Mouse (Mus musculus): ENCODE results near the gene Rplp2. TPM values are rescaled to one million over a fixed set of nuclear protein-coding genes. Genes with fewer than 3 reads are reported as not detected.
A peak's percentile ranks its signal among the peaks of the same experiment; 100 is the strongest.
"Not testable (repeated sequence)": the region's sequence is repeated elsewhere in the genome, so short reads cannot be mapped to it uniquely, and the experiment has no call there.

Rplp2 gene
- polyA plus RNA-seq, 1 experiment from 2014 or later, result 1,526 TPM

DNA sequence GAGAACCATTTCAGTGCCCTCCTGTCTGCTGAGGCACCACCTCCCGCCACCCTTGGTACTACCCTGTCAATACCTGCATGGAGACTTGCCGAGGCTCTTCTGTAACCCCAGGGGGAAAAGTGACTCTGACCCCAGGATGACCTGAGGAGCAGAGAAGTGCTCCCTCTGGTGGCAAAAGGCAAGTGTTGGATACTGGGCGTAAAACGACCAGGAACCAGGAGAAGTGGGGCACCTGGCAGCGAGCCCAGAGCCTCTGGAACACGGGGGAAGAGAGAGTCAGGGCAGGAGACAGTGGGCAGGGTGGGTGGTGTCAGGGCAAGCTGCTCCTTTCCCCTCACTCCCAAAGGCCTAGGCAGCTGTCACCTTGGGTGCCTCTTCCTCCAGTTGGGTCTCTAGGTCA lies 6.6 kb upstream of the Rplp2 start:
- Histone ChIP-seq H3K27ac (no peak overlapping the region), H3K36me3 (0 out of 2 replicates have a peak, but pooled peaks cover 2% of the 10 kb centered on the region), H3K4me2 (replicated peaks) (no peak overlapping the region), H3K9me3 (no peaks in the 10 kb centered on the region), H3K9ac (no peak overlapping the region), H3K4me3 (replicated peaks) (no peak overlapping the region), H3K27me3 (replicated peaks) (no peaks in the 10 kb centered on the region), H3K4me1 (replicated peaks) (peaks cover 42% of the 10 kb centered on the region)
- no peak for ATAC-seq
- WGBS, result 26% methylated on average over 6 of the region's 6 CpGs

DNA sequence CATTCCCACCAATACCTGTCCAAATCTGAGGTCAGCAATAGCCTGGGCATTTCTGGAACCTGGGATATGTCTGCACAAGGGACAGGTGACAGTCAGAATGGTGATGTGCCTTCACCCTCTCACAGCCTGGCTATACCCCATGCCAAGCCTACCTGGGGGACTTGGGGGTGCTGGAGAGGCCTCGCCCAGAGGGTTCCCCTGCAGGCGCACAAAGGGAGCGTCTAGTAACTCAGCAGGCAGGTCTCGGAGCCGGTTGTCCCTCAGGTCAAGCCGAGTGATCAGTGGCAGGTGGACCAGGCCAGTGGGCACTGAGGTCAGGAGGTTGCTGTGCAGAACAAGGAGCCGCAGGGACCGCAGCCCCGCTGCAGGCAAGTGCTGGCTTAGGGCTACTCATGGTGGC lies 5.7 kb upstream of the Rplp2 start:
- Histone ChIP-seq H3K36me3 (0 out of 2 replicates have a peak, but pooled peaks cover 2% of the 10 kb centered on the region), H3K4me1 (replicated peaks) (peaks cover 33% of the 10 kb centered on the region), H3K9ac (no peak overlapping the region), H3K27ac (no peak overlapping the region), H3K4me2 (replicated peaks) (no peak overlapping the region), H3K4me3 (replicated peaks) (no peak overlapping the region), H3K27me3 (replicated peaks) (no peaks in the 10 kb centered on the region), H3K9me3 (no peaks in the 10 kb centered on the region)
- ATAC-seq, result no peak
- 91% methylated on average over 9 of the region's 9 CpGs for WGBS

DNA sequence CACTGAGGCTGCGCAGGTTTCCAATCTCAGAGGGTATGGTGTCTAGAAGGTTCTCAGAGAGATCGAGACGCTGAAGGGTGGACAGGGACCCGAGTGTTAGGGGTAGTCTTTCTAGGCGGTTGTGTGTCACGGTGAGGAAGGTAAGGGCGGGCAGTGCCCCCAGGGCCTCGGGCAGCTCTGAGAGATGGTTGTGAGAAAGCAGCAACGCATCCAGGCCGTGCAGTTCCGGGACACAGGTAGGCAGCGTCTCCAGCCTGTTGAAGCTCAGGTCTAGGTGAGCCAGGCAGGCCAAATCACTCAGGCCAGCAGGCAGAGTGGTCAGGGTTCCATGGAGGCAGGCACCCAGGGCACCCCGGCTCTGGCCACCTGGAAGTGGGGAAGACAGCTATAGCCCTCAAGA lies 5.0 kb upstream of the Rplp2 start:
- Histone ChIP-seq H3K27ac (no peak overlapping the region), H3K4me1 (replicated peaks) (peaks cover 31% of the 10 kb centered on the region), H3K27me3 (replicated peaks) (no peaks in the 10 kb centered on the region), H3K9me3 (no peaks in the 10 kb centered on the region), H3K4me3 (replicated peaks) (peak overlapping the region; percentile 53; the same call in 1 of the 2 replicates), H3K4me2 (replicated peaks) (peak overlapping the region; percentile 88), H3K9ac (peak overlapping the region; percentile 69), H3K36me3 (0 out of 2 replicates have a peak, but pooled peaks cover 2% of the 10 kb centered on the region)
- no peak for ATAC-seq
- WGBS, result 94% methylated on average over 13 of the region's 13 CpGs

DNA sequence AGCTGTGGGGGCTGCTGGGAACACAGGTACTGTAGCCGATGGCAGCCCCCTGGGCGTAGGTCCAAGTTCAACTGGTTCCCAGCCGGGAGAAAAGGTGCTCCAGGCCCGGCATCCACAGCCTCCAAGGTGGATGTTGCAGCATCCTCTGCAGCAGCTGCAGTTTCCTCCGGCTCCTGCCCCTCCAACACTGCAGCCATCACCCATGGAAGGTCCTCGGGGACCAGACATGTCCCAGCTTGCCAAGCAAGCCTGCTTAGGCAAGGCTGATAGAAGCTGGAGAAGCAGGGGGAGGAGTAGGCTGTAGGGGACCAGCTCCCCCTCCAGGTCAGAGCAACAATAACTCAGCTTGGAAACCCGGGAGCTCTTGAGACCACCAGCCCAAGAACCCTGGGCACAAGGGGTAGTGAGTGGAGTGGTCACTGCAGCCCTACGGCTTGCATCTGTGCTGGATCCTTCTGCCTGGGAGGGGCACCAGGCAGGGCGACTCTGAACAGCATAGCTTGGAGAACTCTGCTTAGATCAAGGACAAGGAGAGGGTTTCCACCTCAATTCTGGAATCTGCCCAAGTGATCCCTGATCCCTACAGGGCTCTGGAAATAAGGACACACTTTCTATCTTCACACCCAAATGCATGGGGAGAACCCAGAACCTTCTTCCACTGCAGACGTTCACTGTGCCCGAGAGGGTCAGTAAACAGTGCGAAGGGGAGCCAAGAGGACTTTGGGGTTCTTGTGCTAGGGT lies 3.9 kb upstream of the Rplp2 start:
- 0 out of 2 replicates have a peak, but pooled peaks cover under 1% of the 10 kb centered on the region for H3K36me3 ChIP-seq
- peaks cover 32% of the 10 kb centered on the region for H3K4me1 ChIP-seq (replicated peaks)

DNA sequence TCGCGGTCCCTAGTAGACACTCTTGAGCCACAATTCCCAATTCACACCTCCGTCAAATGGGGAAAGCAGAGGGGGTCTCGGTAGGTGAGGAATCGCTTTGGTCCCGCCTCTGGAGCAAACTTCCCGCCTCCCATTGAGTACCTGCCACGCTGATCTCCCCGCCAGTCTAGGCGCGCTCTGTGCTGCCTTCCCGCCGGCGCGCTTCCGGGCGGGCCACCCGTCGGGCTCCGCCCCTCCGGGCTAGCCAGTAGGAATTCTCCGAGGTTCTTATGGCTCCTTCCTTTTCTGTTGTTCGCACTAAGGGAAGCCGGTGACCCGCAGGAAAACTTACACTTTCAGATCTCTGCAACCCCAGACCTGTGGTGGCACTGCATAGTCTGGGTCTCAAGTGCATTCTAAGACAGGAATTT lies 3.3 kb upstream of the Rplp2 start, which contains the start of gene Pidd1:
Pidd1 (minus strand) TSS at position 198 of the 410 bp plus-strand sequence.
- Histone ChIP-seq H3K4me3 (replicated peaks) (peak within 1 kb of the TSS; percentile 53), H3K9ac (peak within 1 kb of the TSS; percentile 69), H3K36me3 (no peaks in the 10 kb centered on the region), H3K9me3 (no peaks in the 10 kb centered on the region), H3K27ac (peak within 1 kb of the TSS; percentile 74), H3K4me2 (replicated peaks) (peak within 1 kb of the TSS; percentile 88), H3K4me1 (replicated peaks) (peaks cover 38% of the 10 kb centered on the region), H3K27me3 (replicated peaks) (no peaks in the 10 kb centered on the region)
- ATAC-seq, result peak; percentile 72
- under 1% methylated on average over 25 of the region's 25 CpGs for WGBS

More for the DNA sequence above, 3.9 kb upstream of the Rplp2 start:
- Histone ChIP-seq H3K9ac (peak overlapping the region; percentile 69), H3K27me3 (replicated peaks) (no peaks in the 10 kb centered on the region), H3K27ac (peak overlapping the region; percentile 51), H3K4me3 (replicated peaks) (peak overlapping the region; percentile 53), H3K9me3 (no peaks in the 10 kb centered on the region), H3K4me2 (replicated peaks) (peak overlapping the region; percentile 88)
- WGBS, result 13% methylated on average over 12 of the region's 12 CpGs
- peak; percentile 4 for ATAC-seq

DNA sequence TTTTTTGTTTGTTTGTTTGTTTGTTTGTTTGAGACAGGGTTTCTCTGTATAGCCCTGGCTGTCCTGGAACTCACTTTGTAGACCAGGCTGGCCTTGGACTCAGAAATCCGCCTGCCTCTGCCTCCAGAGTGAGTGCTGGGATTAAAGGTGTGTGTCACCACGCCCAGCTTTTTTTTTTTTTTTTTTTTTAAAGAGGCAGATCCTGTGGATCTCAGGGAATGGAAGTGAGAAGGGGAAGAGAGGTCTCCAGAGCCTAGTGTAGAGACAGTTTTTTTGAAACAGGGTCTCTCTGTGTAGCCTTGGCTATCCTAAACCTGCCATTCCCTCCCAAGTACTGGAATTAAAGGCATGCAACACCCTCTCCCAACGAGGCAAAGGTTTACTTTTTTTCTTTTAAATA lies 796 bp upstream of the Rplp2 start:
- WGBS, result 67% methylated on average over 3 of the region's 3 CpGs
- not testable (repeated sequence) for H3K4me3 ChIP-seq (replicated peaks); H3K9ac ChIP-seq; H3K9me3 ChIP-seq; H3K27me3 ChIP-seq (replicated peaks); H3K27ac ChIP-seq; ATAC-seq; H3K4me2 ChIP-seq (replicated peaks)
- Histone ChIP-seq H3K4me1 (replicated peaks) (peaks cover 33% of the 10 kb centered on the region), H3K36me3 (peaks cover 19% of the 10 kb centered on the region)

DNA sequence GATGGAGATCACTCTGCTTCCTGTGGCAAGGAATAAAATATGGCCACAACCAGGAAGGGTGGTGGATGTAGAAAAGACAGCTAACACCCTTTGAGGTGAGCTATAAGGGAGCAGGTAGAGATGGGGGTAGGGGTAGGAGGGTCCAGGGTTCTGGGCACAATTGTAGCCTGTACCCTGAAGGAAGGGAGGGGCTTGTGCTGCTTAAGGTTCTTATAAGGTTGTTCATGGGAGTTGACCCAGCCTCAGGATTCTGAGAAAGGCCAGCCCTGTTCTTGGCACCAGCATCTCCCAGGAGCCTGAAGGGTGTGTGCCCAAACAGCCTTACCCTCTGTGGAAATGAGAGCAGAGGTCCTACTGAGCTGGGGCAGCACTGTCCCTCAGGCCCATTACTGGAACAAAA lies 4.8 kb downstream of the Rplp2 start:
- Histone ChIP-seq H3K9ac (no peak overlapping the region), H3K27ac (no peak overlapping the region), H3K4me3 (replicated peaks) (no peak overlapping the region), H3K9me3 (no peaks in the 10 kb centered on the region), H3K36me3 (peaks cover 27% of the 10 kb centered on the region), H3K4me1 (replicated peaks) (peaks cover 27% of the 10 kb centered on the region), H3K4me2 (replicated peaks) (no peak overlapping the region), H3K27me3 (replicated peaks) (no peaks in the 10 kb centered on the region)
- no peak for ATAC-seq

DNA sequence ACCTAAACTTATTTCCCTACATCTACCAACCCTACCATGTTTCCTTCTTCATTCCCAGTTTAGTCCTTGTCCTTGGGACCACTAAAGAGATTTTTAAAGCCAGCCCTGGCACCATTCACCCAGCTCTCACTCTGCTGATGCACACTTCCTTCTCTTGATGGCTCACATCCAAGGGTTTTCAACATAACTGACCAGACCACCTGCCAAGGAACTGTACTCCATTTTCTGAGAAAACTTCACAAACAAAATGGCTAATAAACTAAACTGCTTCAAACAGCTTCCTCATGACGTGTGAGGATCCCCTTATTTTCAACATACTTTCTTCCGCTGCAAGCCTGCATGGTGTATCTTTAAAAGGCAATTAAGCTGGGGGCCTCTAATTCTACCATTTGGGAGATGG lies 6.5 kb downstream of the Rplp2 start:
- Histone ChIP-seq H3K4me2 (replicated peaks) (no peak overlapping the region), H3K4me1 (replicated peaks) (peaks cover 25% of the 10 kb centered on the region), H3K9me3 (no peaks in the 10 kb centered on the region), H3K27ac (no peak overlapping the region), H3K9ac (no peak overlapping the region), H3K36me3 (peaks cover 27% of the 10 kb centered on the region), H3K4me3 (replicated peaks) (no peak overlapping the region), H3K27me3 (replicated peaks) (no peaks in the 10 kb centered on the region)
- ATAC-seq, result no peak
- WGBS, result 72% methylated on average over 2 of the region's 2 CpGs

DNA sequence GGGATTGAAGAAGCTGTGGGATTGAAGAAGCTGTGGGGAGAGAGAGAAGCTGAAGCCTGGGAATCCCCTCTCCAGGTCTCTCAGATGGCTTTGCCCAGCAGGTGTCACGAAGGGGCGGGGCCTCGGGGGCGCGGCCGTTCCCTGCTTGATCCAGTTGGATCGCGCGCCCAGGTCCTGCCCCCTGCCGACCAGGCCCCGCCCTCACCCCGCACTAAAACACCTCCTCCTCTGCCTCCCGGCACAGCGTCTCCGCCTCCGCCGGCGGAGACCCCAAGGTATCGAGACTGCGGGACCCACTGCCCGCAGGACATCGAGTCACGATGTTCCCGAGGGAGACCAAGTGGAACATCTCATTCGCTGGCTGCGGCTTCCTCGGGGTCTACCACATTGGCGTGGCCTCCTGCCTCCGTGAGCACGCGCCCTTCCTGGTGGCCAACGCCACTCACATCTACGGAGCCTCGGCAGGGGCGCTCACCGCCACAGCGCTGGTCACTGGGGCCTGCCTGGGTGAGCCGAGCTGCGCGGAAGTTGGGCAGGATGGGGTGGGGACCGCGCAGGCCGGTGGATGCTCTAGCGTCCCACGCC lies 7.9 kb downstream of the Rplp2 start, which contains the start of gene Pnpla2:
Pnpla2 (plus strand) TSS at position 232 of the 585 bp plus-strand sequence.
- peak; percentile 91 for ATAC-seq
- peak within 1 kb of the TSS; percentile 95 for H3K4me2 ChIP-seq (replicated peaks)
- peaks cover 26% of the 10 kb centered on the region for H3K36me3 ChIP-seq
- H3K4me1 ChIP-seq (replicated peaks), result peaks cover 21% of the 10 kb centered on the region
- no peaks in the 10 kb centered on the region for H3K9me3 ChIP-seq
- peak within 1 kb of the TSS; percentile 71 for H3K4me3 ChIP-seq (replicated peaks)
- no peaks in the 10 kb centered on the region for H3K27me3 ChIP-seq (replicated peaks)
- WGBS, result under 1% methylated on average over 45 of the region's 45 CpGs
- peak within 1 kb of the TSS; percentile 67 for H3K9ac ChIP-seq
- peak within 1 kb of the TSS; percentile 83 for H3K27ac ChIP-seq

DNA sequence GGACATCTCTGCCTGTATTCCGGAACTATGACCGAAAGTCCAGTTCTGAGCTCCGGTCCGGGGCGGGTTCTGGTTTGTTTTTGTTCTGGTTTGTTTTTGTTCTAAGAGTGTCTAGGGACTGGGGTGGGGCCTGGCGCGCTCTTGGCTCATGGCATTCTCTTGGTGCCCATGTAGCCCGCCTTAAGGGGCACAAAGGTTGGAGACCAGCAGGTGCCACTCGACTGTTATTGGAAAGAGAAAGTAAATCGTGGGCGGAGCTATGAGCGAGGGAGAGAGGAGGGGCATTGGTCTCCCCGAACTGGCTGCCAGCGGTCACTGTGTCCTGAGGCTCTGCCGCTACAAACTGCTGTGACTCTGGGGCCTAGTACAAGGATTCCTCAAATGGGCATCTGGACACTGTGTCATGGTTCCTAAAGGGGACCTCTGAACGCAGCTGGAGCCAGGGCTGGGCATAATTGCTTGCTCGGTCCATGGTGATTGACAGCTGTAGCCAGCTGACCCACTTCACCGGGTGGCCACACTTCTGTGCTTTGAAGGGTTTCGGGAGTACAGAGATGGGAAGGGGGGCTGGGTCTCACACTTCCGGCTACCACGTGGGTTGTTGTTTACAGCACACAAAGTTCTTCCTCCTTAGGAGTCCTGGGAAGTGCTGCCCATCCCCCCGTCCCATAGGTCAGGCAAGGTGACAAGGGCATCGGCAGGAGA lies 8.6 kb downstream of the Rplp2 start:
- H3K36me3 ChIP-seq, result peaks cover 19% of the 10 kb centered on the region
- H3K4me1 ChIP-seq (replicated peaks), result peaks cover 27% of the 10 kb centered on the region
- H3K4me2 ChIP-seq (replicated peaks), result peak overlapping the region; percentile 95
- WGBS, result 1% methylated on average over 23 of the region's 23 CpGs
- peak overlapping the region; percentile 71 for H3K4me3 ChIP-seq (replicated peaks)
- peak overlapping the region; percentile 67 for H3K9ac ChIP-seq
- H3K27ac ChIP-seq, result peak overlapping the region; percentile 83
- peaks cover under 1% of the 10 kb centered on the region for H3K27me3 ChIP-seq (replicated peaks)
- ATAC-seq, result peak; percentile 48
- no peaks in the 10 kb centered on the region for H3K9me3 ChIP-seq

DNA sequence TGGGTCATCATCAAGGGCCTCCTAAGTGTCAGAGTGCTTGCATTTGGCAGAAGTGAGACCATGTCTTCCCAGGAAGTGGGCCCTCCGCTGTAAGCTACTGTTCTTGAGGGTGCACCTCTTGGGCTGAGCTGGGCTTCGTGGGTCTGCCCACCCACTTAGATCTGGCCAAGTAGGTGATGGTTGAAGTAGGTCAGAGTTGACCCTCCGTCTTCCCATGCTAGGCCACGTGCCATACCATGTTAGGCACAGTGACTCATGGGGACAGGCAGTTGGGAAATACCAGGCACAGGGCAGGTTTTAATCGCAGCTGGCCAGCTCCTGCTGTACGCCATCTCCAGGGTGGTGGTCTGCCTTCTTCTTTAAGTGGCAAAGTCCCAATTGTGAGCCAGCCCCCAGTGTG lies 9.6 kb downstream of the Rplp2 start:
- no peak for ATAC-seq
- Histone ChIP-seq H3K27ac (no peak overlapping the region), H3K4me3 (replicated peaks) (no peak overlapping the region)

DNA sequence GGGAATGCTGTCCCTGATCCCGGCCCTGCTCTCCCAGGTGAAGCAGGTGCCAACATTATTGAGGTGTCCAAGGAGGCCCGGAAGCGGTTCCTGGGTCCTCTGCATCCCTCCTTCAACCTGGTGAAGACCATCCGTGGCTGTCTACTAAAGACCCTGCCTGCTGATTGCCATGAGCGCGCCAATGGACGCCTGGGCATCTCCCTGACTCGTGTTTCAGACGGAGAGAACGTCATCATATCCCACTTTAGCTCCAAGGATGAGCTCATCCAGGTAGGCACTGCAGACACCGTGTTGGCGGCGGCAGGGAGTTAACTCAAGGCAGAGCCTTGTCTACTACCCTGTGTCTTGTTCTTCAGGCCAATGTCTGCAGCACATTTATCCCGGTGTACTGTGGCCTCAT lies 10.1 kb downstream of the Rplp2 start:
- H3K4me1 ChIP-seq (replicated peaks), result peaks cover 42% of the 10 kb centered on the region
- H3K36me3 ChIP-seq, result peaks cover 5% of the 10 kb centered on the region
- H3K9ac ChIP-seq, result no peak overlapping the region
- no peak overlapping the region for H3K4me2 ChIP-seq (replicated peaks)
- H3K27me3 ChIP-seq (replicated peaks), result peaks cover 15% of the 10 kb centered on the region
- no peak overlapping the region for H3K4me3 ChIP-seq (replicated peaks)
- 92% methylated on average over 14 of the region's 14 CpGs for WGBS
- no peak overlapping the region for H3K27ac ChIP-seq
- no peak for ATAC-seq
- no peaks in the 10 kb centered on the region for H3K9me3 ChIP-seq

More for the DNA sequence above, 9.6 kb downstream of the Rplp2 start:
- Histone ChIP-seq H3K4me2 (replicated peaks) (peak overlapping the region; percentile 95; the same call in 1 of the 2 replicates), H3K27me3 (replicated peaks) (peaks cover 10% of the 10 kb centered on the region), H3K36me3 (peaks cover 10% of the 10 kb centered on the region), H3K4me1 (replicated peaks) (peaks cover 37% of the 10 kb centered on the region), H3K9ac (no peak overlapping the region), H3K9me3 (no peaks in the 10 kb centered on the region)
- 89% methylated on average over 6 of the region's 6 CpGs for WGBS
